Mouse (Mus musculus): Measurements from ENCODE around the gene Cfap77. TPM values are rescaled to one million over a fixed set of nuclear protein-coding genes. Genes with fewer than 3 reads are reported as not detected.

Gene Cfap77
- polyA plus RNA-seq, 1 experiment from 2014 or later = 0.70 TPM

GRCm38 (mm10) chr2:28909186-28909817, 145.6 kb downstream of the Cfap77 start:
- Histone ChIP-seq H3K27me3 (ENCODE audit: control insufficient read depth, insufficient read depth, low read depth, low read length) (peaks cover 70% of the 10 kb centered on the region), H3K4me2 (ENCODE audit: low read depth, low read length) (no peak overlapping the region), H3K27ac (ENCODE audit: low read length) (no peak overlapping the region), H3K4me1 (replicated peaks; ENCODE audit: control insufficient read depth, insufficient read depth, low read length) (peaks cover 6% of the 10 kb centered on the region; the same call in 1 of the 2 replicates), H3K9me3 (ENCODE audit: control insufficient read depth, low read length) (no peaks in the 10 kb centered on the region), H3K36me3 (ENCODE audit: control insufficient read depth, insufficient read depth, low read length) (0 out of 2 replicates have a peak, but pooled peaks cover 2% of the 10 kb centered on the region), H3K4me3 (ENCODE audit: low read length) (no peak overlapping the region), H3K9ac (ENCODE audit: low read length) (no peak overlapping the region)
- WGBS = 1% methylated on average over 41 of the region's 41 CpGs
- no peak for ATAC-seq (ENCODE audit: low read depth)

DNA sequence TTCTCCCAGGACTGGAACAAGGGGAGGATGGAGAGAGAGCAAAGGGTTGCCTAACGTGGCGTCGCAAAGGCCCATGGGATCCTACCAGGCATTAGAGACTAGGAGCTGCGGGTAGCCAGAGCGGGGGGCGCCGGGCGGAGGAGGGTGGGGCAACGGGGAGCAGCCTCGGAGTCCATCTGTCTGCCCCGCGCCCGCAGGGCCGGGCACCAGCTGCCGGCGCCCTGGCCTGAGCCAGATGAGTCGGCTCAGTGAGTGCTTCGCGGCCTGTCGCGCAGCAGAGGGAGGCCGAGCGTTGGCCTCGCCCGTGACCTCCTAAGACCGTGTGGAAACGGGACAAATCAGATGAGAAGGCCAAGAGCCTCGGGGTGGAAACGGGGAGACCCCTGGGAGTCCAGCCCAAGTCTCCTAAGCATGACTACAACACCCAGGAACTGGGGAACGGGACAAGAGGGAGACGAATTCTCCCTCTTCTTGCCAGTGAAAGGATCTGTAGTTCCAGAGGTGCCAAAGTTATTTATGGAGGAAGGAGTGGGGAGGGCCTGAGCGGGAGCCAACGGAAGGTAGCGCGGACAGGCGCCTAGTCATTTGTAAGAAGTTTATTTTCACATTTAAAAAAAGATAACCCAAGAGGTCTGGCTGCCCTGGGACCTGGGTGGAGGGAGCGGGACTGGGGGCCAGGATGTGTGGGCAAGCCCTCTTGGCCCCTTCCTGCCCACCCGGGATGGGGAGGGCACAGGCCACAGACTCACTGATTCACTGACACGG, 146.3 kb downstream of the Cfap77 start:
- H3K9ac ChIP-seq (ENCODE audit: low read length) = no peak overlapping the region
- H3K27ac ChIP-seq (ENCODE audit: low read length) = no peak overlapping the region
- H3K36me3 ChIP-seq (ENCODE audit: control insufficient read depth, insufficient read depth, low read length) = 0 out of 2 replicates have a peak, but pooled peaks cover 2% of the 10 kb centered on the region
- H3K27me3 ChIP-seq (ENCODE audit: control insufficient read depth, insufficient read depth, low read depth, low read length) = peaks cover 63% of the 10 kb centered on the region
- WGBS = 2% methylated on average over 39 of the region's 39 CpGs
- peak overlapping the region; percentile 14 for H3K4me3 ChIP-seq (ENCODE audit: low read length)
- H3K4me1 ChIP-seq (replicated peaks; ENCODE audit: control insufficient read depth, insufficient read depth, low read length) = peaks cover 6% of the 10 kb centered on the region; the same call in 1 of the 2 replicates
- ATAC-seq (ENCODE audit: low read depth) = no peak; the same call in 1 of the 2 replicates
- H3K4me2 ChIP-seq (ENCODE audit: low read depth, low read length) = peak overlapping the region; percentile 17
- no peaks in the 10 kb centered on the region for H3K9me3 ChIP-seq (ENCODE audit: control insufficient read depth, low read length)

- Histone ChIP-seq H3K27ac (ENCODE audit: low read length) (no peak overlapping the region), H3K9ac (ENCODE audit: low read length) (no peak overlapping the region), H3K4me1 (replicated peaks; ENCODE audit: control insufficient read depth, insufficient read depth, low read length) (peaks cover 6% of the 10 kb centered on the region; the same call in 1 of the 2 replicates), H3K36me3 (ENCODE audit: control insufficient read depth, insufficient read depth, low read length) (0 out of 2 replicates have a peak, but pooled peaks cover 2% of the 10 kb centered on the region), H3K4me3 (ENCODE audit: low read length) (peak overlapping the region; percentile 14), H3K9me3 (ENCODE audit: control insufficient read depth, low read length) (no peaks in the 10 kb centered on the region), H3K4me2 (ENCODE audit: low read depth, low read length) (peak overlapping the region; percentile 17; the same call in 1 of the 2 replicates), H3K27me3 (ENCODE audit: control insufficient read depth, insufficient read depth, low read depth, low read length) (peaks cover 55% of the 10 kb centered on the region)
- ATAC-seq (ENCODE audit: low read depth) = no peak
- WGBS = 9% methylated on average over 10 of the region's 10 CpGs
Observed at GRCm38 (mm10) chr2:28907691-28908388, 147.0 kb downstream of the Cfap77 start.

DNA sequence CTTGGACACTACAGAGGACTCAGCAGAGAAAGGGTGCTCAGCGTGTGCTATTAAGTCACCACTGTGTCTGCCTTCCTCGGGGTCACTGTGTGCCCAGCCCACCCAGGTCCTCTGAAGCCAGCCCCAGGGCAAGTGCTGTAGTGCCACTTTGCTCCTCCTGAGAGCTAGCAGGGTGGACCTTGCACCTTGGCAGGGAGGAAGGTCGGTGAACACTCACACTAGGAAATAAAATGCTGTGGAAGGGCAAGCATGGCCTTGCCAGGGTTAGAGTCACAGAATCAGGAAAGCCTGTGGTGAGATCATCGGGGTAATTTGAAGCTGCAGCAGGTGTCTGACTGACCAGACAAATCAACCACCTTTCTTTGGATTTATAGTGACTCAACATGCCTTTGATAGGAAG, 149.3 kb downstream of the Cfap77 start:
- Histone ChIP-seq H3K27me3 (ENCODE audit: control insufficient read depth, insufficient read depth, low read depth, low read length) (peaks cover 33% of the 10 kb centered on the region), H3K4me2 (ENCODE audit: low read depth, low read length) (no peak overlapping the region), H3K4me3 (ENCODE audit: low read length) (no peak overlapping the region), H3K36me3 (ENCODE audit: control insufficient read depth, insufficient read depth, low read length) (0 out of 2 replicates have a peak, but pooled peaks cover 2% of the 10 kb centered on the region), H3K4me1 (replicated peaks; ENCODE audit: control insufficient read depth, insufficient read depth, low read length) (peaks cover 6% of the 10 kb centered on the region; the same call in 1 of the 2 replicates), H3K27ac (ENCODE audit: low read length) (no peak overlapping the region), H3K9me3 (ENCODE audit: control insufficient read depth, low read length) (no peaks in the 10 kb centered on the region), H3K9ac (ENCODE audit: low read length) (no peak overlapping the region)
- no peak for ATAC-seq (ENCODE audit: low read depth)
- WGBS = 72% methylated on average over 4 of the region's 4 CpGs

DNA sequence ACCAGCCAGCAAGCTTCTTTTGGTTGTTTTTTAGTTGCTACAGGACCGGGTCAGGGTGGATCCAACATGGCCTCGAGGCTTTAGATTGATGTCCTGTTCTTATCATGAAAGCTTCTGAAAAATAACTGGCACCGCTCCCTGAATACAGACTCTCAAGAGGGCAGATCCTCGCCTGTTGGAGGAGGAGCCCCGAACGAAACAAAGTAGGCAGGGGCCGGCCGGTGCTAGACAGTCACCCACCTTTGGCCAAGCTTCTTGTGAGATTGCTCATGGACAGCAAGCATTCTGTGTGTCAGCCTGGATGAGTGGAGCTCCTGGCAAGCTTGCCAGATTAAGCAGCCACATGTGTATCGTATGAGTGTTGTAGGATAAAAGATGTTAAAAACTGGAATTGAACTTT, 150.1 kb downstream of the Cfap77 start:
- Histone ChIP-seq H3K36me3 (ENCODE audit: control insufficient read depth, insufficient read depth, low read length) (0 out of 2 replicates have a peak, but pooled peaks cover 2% of the 10 kb centered on the region), H3K27ac (ENCODE audit: low read length) (no peak overlapping the region), H3K9me3 (ENCODE audit: control insufficient read depth, low read length) (no peaks in the 10 kb centered on the region), H3K9ac (ENCODE audit: low read length) (no peak overlapping the region), H3K27me3 (ENCODE audit: control insufficient read depth, insufficient read depth, low read depth, low read length) (peaks cover 25% of the 10 kb centered on the region), H3K4me2 (ENCODE audit: low read depth, low read length) (no peak overlapping the region), H3K4me1 (replicated peaks; ENCODE audit: control insufficient read depth, insufficient read depth, low read length) (peaks cover 6% of the 10 kb centered on the region; the same call in 1 of the 2 replicates), H3K4me3 (ENCODE audit: low read length) (no peak overlapping the region)
- ATAC-seq (ENCODE audit: low read depth) = no peak
- WGBS = 71% methylated on average over 9 of the region's 9 CpGs

- Histone ChIP-seq H3K4me3 (ENCODE audit: low read length) (no peak overlapping the region), H3K4me1 (replicated peaks; ENCODE audit: control insufficient read depth, insufficient read depth, low read length) (peaks cover 6% of the 10 kb centered on the region; the same call in 1 of the 2 replicates), H3K27ac (ENCODE audit: low read length) (no peak overlapping the region), H3K9ac (ENCODE audit: low read length) (no peak overlapping the region), H3K4me2 (ENCODE audit: low read depth, low read length) (no peak overlapping the region), H3K36me3 (ENCODE audit: control insufficient read depth, insufficient read depth, low read length) (0 out of 2 replicates have a peak, but pooled peaks cover 2% of the 10 kb centered on the region), H3K9me3 (ENCODE audit: control insufficient read depth, low read length) (no peaks in the 10 kb centered on the region), H3K27me3 (ENCODE audit: control insufficient read depth, insufficient read depth, low read depth, low read length) (peaks cover 16% of the 10 kb centered on the region)
- WGBS = 84% methylated on average over 5 of the region's 5 CpGs
- ATAC-seq (ENCODE audit: low read depth) = no peak
Observed at GRCm38 (mm10) chr2:28903871-28904270, 151.0 kb downstream of the Cfap77 start.

- Histone ChIP-seq H3K4me3 (ENCODE audit: low read length) (no peak overlapping the region), H3K4me1 (replicated peaks; ENCODE audit: control insufficient read depth, insufficient read depth, low read length) (no peaks in the 10 kb centered on the region), H3K9ac (ENCODE audit: low read length) (no peak overlapping the region), H3K4me2 (ENCODE audit: low read depth, low read length) (no peak overlapping the region), H3K9me3 (ENCODE audit: control insufficient read depth, low read length) (no peaks in the 10 kb centered on the region), H3K27ac (ENCODE audit: low read length) (no peak overlapping the region), H3K27me3 (ENCODE audit: control insufficient read depth, insufficient read depth, low read depth, low read length) (peaks cover 3% of the 10 kb centered on the region; the same call in 1 of the 2 replicates), H3K36me3 (ENCODE audit: control insufficient read depth, insufficient read depth, low read length) (peaks cover 5% of the 10 kb centered on the region; the same call in 1 of the 2 replicates)
- WGBS = 89% methylated on average over 8 of the region's 8 CpGs
- ATAC-seq (ENCODE audit: low read depth) = no peak
Observed at GRCm38 (mm10) chr2:28902291-28902690, 152.6 kb downstream of the Cfap77 start.

GRCm38 (mm10) chr2:28897340-28897899, 157.4 kb downstream of the Cfap77 start:
- Histone ChIP-seq H3K4me1 (replicated peaks; ENCODE audit: control insufficient read depth, insufficient read depth, low read length) (no peaks in the 10 kb centered on the region), H3K36me3 (ENCODE audit: control insufficient read depth, insufficient read depth, low read length) (peaks cover 6% of the 10 kb centered on the region), H3K27ac (ENCODE audit: low read length) (no peak overlapping the region), H3K9ac (ENCODE audit: low read length) (no peak overlapping the region), H3K27me3 (ENCODE audit: control insufficient read depth, insufficient read depth, low read depth, low read length) (no peaks in the 10 kb centered on the region), H3K9me3 (ENCODE audit: control insufficient read depth, low read length) (no peaks in the 10 kb centered on the region), H3K4me3 (ENCODE audit: low read length) (no peak overlapping the region), H3K4me2 (ENCODE audit: low read depth, low read length) (no peak overlapping the region)
- WGBS = 87% methylated on average over 4 of the region's 4 CpGs
- no peak for ATAC-seq (ENCODE audit: low read depth)

All from lung, embryonic 16.5 days (tissue).